Mouse (Mus musculus) erythroblast, embryonic 14.5 days (primary cell): ENCODE measurements around the gene Mpc2. TPM values are rescaled to one million over a fixed set of nuclear protein-coding genes. Genes with fewer than 3 reads are reported as not detected.

Experiments
- H3K27me3 ChIP-seq: 2 replicates; pipeline ENCODE4 v1.6.1; 2012; ENCODE audit warnings: inconsistent platforms; ENCODE audit not compliant: control insufficient read depth
- H3K36me3 ChIP-seq: 2 replicates; pipeline ENCODE4 v1.6.1; 2012; ENCODE audit warnings: mild to moderate bottlenecking, inconsistent platforms; ENCODE audit not compliant: control insufficient read depth
- H3K4me1 ChIP-seq: 2 replicates; pipeline ENCODE4 v1.6.1; 2012; ENCODE audit warnings: inconsistent platforms; ENCODE audit not compliant: control insufficient read depth
- H3K4me3 ChIP-seq: replicated peaks from 2 replicates; pipeline ENCODE3; 2012; ENCODE audit warnings: moderate library complexity, mild to moderate bottlenecking, inconsistent platforms
- H3K9me3 ChIP-seq: 2 replicates; pipeline ENCODE4 v1.6.1; 2012; ENCODE audit warnings: low read length, inconsistent platforms, mixed read lengths; ENCODE audit not compliant: control insufficient read depth
- GATA1 ChIP-seq: IDR thresholded peaks from 2 replicates; pipeline ENCODE4 v1.6.1; 2012; ENCODE audit warnings: low read length, inconsistent platforms, mixed read lengths
- TAL1 ChIP-seq: IDR thresholded peaks from 3 replicates; pipeline ENCODE4 v1.6.1; 2012; ENCODE audit warnings: low read length, inconsistent platforms, mixed read lengths
- polyA plus RNA-seq: library from polyadenylated mRNA; stranded (reverse); fragments of >175 nt; gene quantifications from 2 replicates; pipeline ENCODE4 v1.2.3, GENCODE M21; 2012

Gene Mpc2
- 41.8 and 45.7 TPM in 2 replicates for polyA plus RNA-seq

GRCm38 (mm10) chr1:165460360-165460800 is at the start of gene Mpc2, which contains the start of gene Dcaf6:
TSS of gene Mpc2 (plus strand) at chr1:165460637.
TSS of gene Dcaf6 (minus strand) at chr1:165460475.
- Histone ChIP-seq H3K36me3 (peaks cover 6% of the 10 kb centered on the region), H3K4me1 (peaks cover 44% of the 10 kb centered on the region), H3K9me3 (no peaks in the 10 kb centered on the region), H3K27me3 (no peaks in the 10 kb centered on the region), H3K4me3 (peak within 1 kb of the TSS; percentile 89)
- TF ChIP-seq GATA1: no peak
- no peak for TF ChIP-seq TAL1

GRCm38 (mm10) chr1:165421357-165421915 is 39.0 kb upstream of the Mpc2 start:
- H3K4me1 ChIP-seq: peaks cover 7% of the 10 kb centered on the region
- peaks cover 48% of the 10 kb centered on the region for H3K36me3 ChIP-seq
- H3K27me3 ChIP-seq: no peaks in the 10 kb centered on the region
- no peaks in the 10 kb centered on the region for H3K9me3 ChIP-seq
- no peak overlapping the region for H3K4me3 ChIP-seq
- TF ChIP-seq TAL1 (no peak), GATA1 (no peak)

DNA sequence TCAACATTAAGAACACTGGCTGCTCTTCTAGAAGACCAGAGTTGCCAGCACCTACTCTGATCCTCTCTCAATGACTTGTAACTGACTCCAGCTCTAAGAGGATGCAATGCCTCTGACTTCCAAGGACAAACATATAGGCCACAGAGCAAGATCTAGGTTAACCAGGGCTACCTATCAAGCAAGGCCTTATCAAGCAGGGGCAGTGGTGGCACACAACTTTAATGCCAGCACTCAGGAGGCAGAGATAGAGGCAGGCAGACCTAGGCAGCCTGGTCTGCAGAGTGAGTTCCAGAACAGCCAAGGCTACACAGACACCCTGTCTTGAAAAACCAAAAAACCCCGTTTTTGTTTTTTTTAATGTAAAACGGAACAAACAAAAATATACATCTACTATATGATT is 34.2 kb upstream of the Mpc2 start:
- Histone ChIP-seq H3K9me3 (no peaks in the 10 kb centered on the region), H3K4me1 (peaks cover 19% of the 10 kb centered on the region), H3K27me3 (no peaks in the 10 kb centered on the region), H3K4me3 (no peak overlapping the region), H3K36me3 (peaks cover 48% of the 10 kb centered on the region)
- 0 out of 3 replicates have a peak, but pooled peaks have one; percentile 29 for TF ChIP-seq TAL1
- TF ChIP-seq GATA1: no peak

DNA sequence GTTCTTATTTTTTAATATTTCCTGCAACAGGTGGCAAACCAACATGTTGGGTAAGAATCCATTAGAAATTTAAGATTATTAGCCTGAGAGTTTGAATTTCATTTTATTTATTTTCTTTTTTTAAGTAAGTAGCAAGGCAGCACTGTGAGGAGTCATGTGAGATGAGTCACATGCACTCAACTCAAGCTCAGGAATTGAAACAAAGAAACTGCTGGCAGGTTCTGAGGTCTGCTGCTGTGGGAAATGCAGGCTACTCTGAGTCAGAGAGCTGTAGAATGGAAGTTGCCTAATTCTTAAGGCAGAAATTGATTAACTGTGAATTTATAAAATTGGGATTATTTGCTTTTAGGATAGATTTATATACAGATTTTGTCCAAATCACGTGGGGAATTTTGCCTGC is 27.6 kb upstream of the Mpc2 start:
- Histone ChIP-seq H3K4me1 (peaks cover 5% of the 10 kb centered on the region), H3K4me3 (no peak overlapping the region), H3K36me3 (peaks cover 14% of the 10 kb centered on the region), H3K9me3 (no peaks in the 10 kb centered on the region), H3K27me3 (no peaks in the 10 kb centered on the region)
- TF ChIP-seq TAL1 (no peak), GATA1 (no peak)

- peaks cover 33% of the 10 kb centered on the region for H3K4me1 ChIP-seq
- H3K9me3 ChIP-seq: no peaks in the 10 kb centered on the region
- no peak for TF ChIP-seq TAL1
- no peak for TF ChIP-seq GATA1
- H3K36me3 ChIP-seq: peaks cover 15% of the 10 kb centered on the region
- H3K27me3 ChIP-seq: no peaks in the 10 kb centered on the region
- no peak overlapping the region for H3K4me3 ChIP-seq
Observed at GRCm38 (mm10) chr1:165438289-165439021, 22.0 kb upstream of the Mpc2 start.

- Histone ChIP-seq H3K9me3 (no peaks in the 10 kb centered on the region), H3K27me3 (no peaks in the 10 kb centered on the region), H3K4me1 (peaks cover 33% of the 10 kb centered on the region), H3K4me3 (no peak overlapping the region), H3K36me3 (peaks cover 9% of the 10 kb centered on the region)
- no peak for TF ChIP-seq TAL1
- TF ChIP-seq GATA1: no peak
Observed at GRCm38 (mm10) chr1:165440788-165441187, 19.6 kb upstream of the Mpc2 start.

DNA sequence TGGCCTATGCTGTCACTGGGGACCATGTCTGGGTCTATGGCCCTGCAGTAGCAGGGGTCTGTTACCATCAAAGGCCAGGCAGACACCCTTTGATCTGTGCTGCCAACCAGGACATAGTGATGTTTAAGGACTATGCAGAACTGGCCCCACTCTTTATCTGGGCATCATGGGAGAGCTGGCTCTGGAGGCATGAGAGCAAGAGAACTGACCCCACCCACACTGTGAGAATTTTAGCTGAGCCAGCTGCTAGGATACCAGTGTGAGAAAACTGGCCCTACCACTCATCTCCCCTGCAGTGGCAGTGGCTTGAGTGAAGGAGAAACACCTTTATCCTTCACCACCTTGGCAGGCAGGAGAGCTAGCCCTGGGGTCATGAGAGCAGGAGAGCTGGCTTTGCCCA is 19.2 kb upstream of the Mpc2 start:
- no peaks in the 10 kb centered on the region for H3K9me3 ChIP-seq
- H3K4me3 ChIP-seq: no peak overlapping the region
- TF ChIP-seq TAL1 (no peak), GATA1 (no peak)
- H3K36me3 ChIP-seq: peaks cover 9% of the 10 kb centered on the region
- peaks cover 33% of the 10 kb centered on the region for H3K4me1 ChIP-seq
- no peaks in the 10 kb centered on the region for H3K27me3 ChIP-seq

DNA sequence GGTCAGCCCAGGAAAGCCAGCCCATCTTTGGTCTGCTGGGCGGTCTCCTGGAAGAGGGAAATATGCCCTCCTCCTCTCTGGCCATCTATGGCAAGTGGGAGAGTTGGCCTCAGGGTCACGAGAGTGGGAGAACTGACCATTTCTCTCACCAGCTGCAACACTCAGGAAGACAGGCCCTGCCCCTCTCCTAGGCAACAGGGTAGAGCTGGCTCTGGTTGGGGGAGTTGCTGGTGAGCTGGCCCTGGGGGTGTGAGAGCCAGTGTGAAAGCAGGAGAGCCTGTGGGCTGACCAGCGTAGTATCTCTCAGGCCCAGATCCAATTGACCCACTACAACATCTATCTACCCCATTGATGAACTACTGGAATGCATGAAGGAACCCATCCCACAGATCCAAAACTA is 18.7 kb upstream of the Mpc2 start:
- H3K4me1 ChIP-seq: peaks cover 33% of the 10 kb centered on the region
- H3K4me3 ChIP-seq: no peak overlapping the region
- peaks cover 9% of the 10 kb centered on the region for H3K36me3 ChIP-seq
- H3K9me3 ChIP-seq: no peaks in the 10 kb centered on the region
- H3K27me3 ChIP-seq: no peaks in the 10 kb centered on the region
- no peak for TF ChIP-seq TAL1
- TF ChIP-seq GATA1: no peak

- H3K4me1 ChIP-seq: peaks cover 41% of the 10 kb centered on the region
- no peaks in the 10 kb centered on the region for H3K9me3 ChIP-seq
- H3K36me3 ChIP-seq: peaks cover 15% of the 10 kb centered on the region
- TF ChIP-seq TAL1: no peak
- no peak for TF ChIP-seq GATA1
- H3K4me3 ChIP-seq: peak overlapping the region; percentile 89
- no peaks in the 10 kb centered on the region for H3K27me3 ChIP-seq
Observed at GRCm38 (mm10) chr1:165459041-165459502, 1.4 kb upstream of the Mpc2 start.
